Mouse (Mus musculus): ENCODE measurements around the gene Rif1. TPM values are rescaled to one million over a fixed set of nuclear protein-coding genes. Genes with fewer than 3 reads are reported as not detected.

The Rif1 gene
- 1.2 and 1.8 TPM in 2 replicates for polyA plus RNA-seq (2012; rRNA removed)

GRCm38 (mm10) chr2:52072491-52073140 is at the start of gene Rif1:
Gene Rif1 (plus strand): TSS chr2:52072832.
- DNase-seq (ENCODE audit: low read depth, low spot score), result peak; percentile 36
- under 1% methylated on average over 67 of the region's 72 CpGs for WGBS

GRCm38 (mm10) chr2:52027061-52027460 is 45.6 kb upstream of the Rif1 start:
- WGBS, result 81% methylated on average over 4 of the region's 4 CpGs
- DNase-seq (ENCODE audit: low read depth, low spot score), result no peak

GRCm38 (mm10) chr2:52029426-52029825 is 43.2 kb upstream of the Rif1 start:
- DNase-seq (ENCODE audit: low read depth, low spot score), result no peak
- 91% methylated on average over 3 of the region's 3 CpGs for WGBS

- no peak for DNase-seq (ENCODE audit: low read depth, low spot score)
- 54% methylated on average over 4 of the region's 4 CpGs for WGBS
Observed at GRCm38 (mm10) chr2:52031491-52031890, 41.1 kb upstream of the Rif1 start.

GRCm38 (mm10) chr2:52034601-52035000 is 38.0 kb upstream of the Rif1 start:
- WGBS, result 86% methylated on average over 4 of the region's 4 CpGs

GRCm38 (mm10) chr2:52035144-52035543 is 37.5 kb upstream of the Rif1 start:
- 54% methylated on average over 4 of the region's 4 CpGs for WGBS
- no peak for DNase-seq (ENCODE audit: low read depth, low spot score)

More at GRCm38 (mm10) chr2:52034601-52035000, 38.0 kb upstream of the Rif1 start:
- DNase-seq (ENCODE audit: low read depth, low spot score), result no peak

- no peak for DNase-seq (ENCODE audit: low read depth, low spot score)
- WGBS, result 55% methylated on average over 11 of the region's 11 CpGs
Observed at GRCm38 (mm10) chr2:52036929-52037595, 35.6 kb upstream of the Rif1 start.

GRCm38 (mm10) chr2:52037882-52038281 is 34.8 kb upstream of the Rif1 start, which contains the start of gene Tnfaip6:
Gene Tnfaip6 (plus strand): TSS chr2:52038009.
- 3% methylated on average over 17 of the region's 17 CpGs for WGBS
- DNase-seq (ENCODE audit: low read depth, low spot score), result no peak

GRCm38 (mm10) chr2:52038558-52038957 is 34.1 kb upstream of the Rif1 start:
- 51% methylated on average over 5 of the region's 5 CpGs for WGBS
- DNase-seq (ENCODE audit: low read depth, low spot score), result no peak

- WGBS, result 79% methylated on average over 8 of the region's 8 CpGs
Observed at GRCm38 (mm10) chr2:52039083-52039801, 33.4 kb upstream of the Rif1 start.

GRCm38 (mm10) chr2:52042132-52042531 is 30.5 kb upstream of the Rif1 start:
- no peak for DNase-seq (ENCODE audit: low read depth, low spot score)
- 79% methylated on average over 3 of the region's 3 CpGs for WGBS

More at GRCm38 (mm10) chr2:52039083-52039801, 33.4 kb upstream of the Rif1 start:
- no peak for DNase-seq (ENCODE audit: low read depth, low spot score)

- WGBS, result 56% methylated on average over 5 of the region's 5 CpGs
- DNase-seq (ENCODE audit: low read depth, low spot score), result no peak
Observed at GRCm38 (mm10) chr2:52042714-52043113, 29.9 kb upstream of the Rif1 start.

- 83% methylated on average over 11 of the region's 11 CpGs for WGBS
Observed at GRCm38 (mm10) chr2:52043485-52043884, 29.1 kb upstream of the Rif1 start.

GRCm38 (mm10) chr2:52046032-52046431 is 26.6 kb upstream of the Rif1 start:
- no peak for DNase-seq (ENCODE audit: low read depth, low spot score)
- WGBS, result 55% methylated on average over 5 of the region's 5 CpGs

More at GRCm38 (mm10) chr2:52043485-52043884, 29.1 kb upstream of the Rif1 start:
- no peak for DNase-seq (ENCODE audit: low read depth, low spot score)

- WGBS, result 53% methylated on average over 11 of the region's 11 CpGs
- no peak for DNase-seq (ENCODE audit: low read depth, low spot score)
Observed at GRCm38 (mm10) chr2:52050823-52051222, 21.8 kb upstream of the Rif1 start.

- 86% methylated on average over 4 of the region's 4 CpGs for WGBS
- no peak for DNase-seq (ENCODE audit: low read depth, low spot score)
Observed at GRCm38 (mm10) chr2:52052335-52052734, 20.3 kb upstream of the Rif1 start.

GRCm38 (mm10) chr2:52053502-52053901 is 19.1 kb upstream of the Rif1 start:
- WGBS, result 15% methylated on average over 5 of the region's 5 CpGs
- DNase-seq (ENCODE audit: low read depth, low spot score), result no peak

- no peak for DNase-seq (ENCODE audit: low read depth, low spot score)
- WGBS, result 75% methylated on average over 4 of the region's 4 CpGs
Observed at GRCm38 (mm10) chr2:52055616-52056015, 17.0 kb upstream of the Rif1 start.

- WGBS, result 71% methylated on average over 1 of the region's 1 CpGs
- DNase-seq (ENCODE audit: low read depth, low spot score), result no peak
Observed at GRCm38 (mm10) chr2:52057099-52057498, 15.5 kb upstream of the Rif1 start.

- DNase-seq (ENCODE audit: low read depth, low spot score), result no peak
Observed at GRCm38 (mm10) chr2:52057681-52058080, 15.0 kb upstream of the Rif1 start.

Measured in large intestine, adult 2 months (tissue).